In genomic region chr12:117843302-117844074, GRCm38 (mm10) we compare ENCODE assay signal across 8 mouse cellular contexts. TPM values are rescaled to one million over a fixed set of nuclear protein-coding genes. Genes with fewer than 3 reads are reported as not detected.
DNase-seq lines count a peak whose midpoint lies in the region; ATAC-seq and TF ChIP-seq lines count a peak whose summit lies in the region.

No protein-coding gene starts in this region.

- peaks cover 5% of the 10 kb centered on the region for H3K79me3 ChIP-seq in C2C12 (ENCODE audit: low read depth)

- peak; percentile 76 for DNase-seq in kidney, postnatal 10 days
- DNase-seq in liver, embryonic 13.5 days, result peak; percentile 48
- peak; percentile 80 for DNase-seq in naive thymus-derived CD4-positive, alpha-beta T cell, adult 2 months (ENCODE audit: low read depth)

- peak overlapping the region; percentile 85 for H3K4me2 ChIP-seq in embryonic facial prominence, embryonic 13.5 days
- H3K4me2 ChIP-seq in heart, embryonic 14.5 days (ENCODE audit: low read length), result peak overlapping the region; percentile 72
- H3K4me2 ChIP-seq in liver, embryonic 13.5 days, result peak overlapping the region; percentile 92
- H3K4me2 ChIP-seq in stomach, embryonic 14.5 days (replicated peaks; ENCODE audit: low read depth, low read length), result peak overlapping the region; percentile 75

- peaks cover 33% of the 10 kb centered on the region for H3K79me2 ChIP-seq in C2C12 (ENCODE audit: control insufficient read depth, insufficient read depth)

- TF ChIP-seq CTCF in C2C12 (IDR thresholded peaks at IDR 0.05; ENCODE audit: control insufficient read depth, insufficient read depth, insufficient read length), result no peak
- TF ChIP-seq CTCF in bone marrow, adult 2 months (IDR thresholded peaks at IDR 0.05; ENCODE audit: control insufficient read depth, insufficient read depth, low read length), result no peak

- peak; percentile 91 for ATAC-seq in embryonic facial prominence, embryonic 13.5 days (ENCODE audit: insufficient number of reproducible peaks, insufficient read depth, low FRiP score, low TSS enrichment, low read depth)
- ATAC-seq in heart, embryonic 14.5 days (ENCODE audit: insufficient number of reproducible peaks, insufficient read depth, low FRiP score, low read depth), result peak; percentile 89
- ATAC-seq in liver, embryonic 13.5 days (ENCODE audit: low read depth), result peak; percentile 90
- peak; percentile 93 for ATAC-seq in stomach, embryonic 14.5 days (ENCODE audit: insufficient number of reproducible peaks, insufficient read depth, low FRiP score, low read depth)

- peak overlapping the region; percentile 96 for H3K27ac ChIP-seq in bone marrow, adult 2 months (ENCODE audit: control insufficient read depth, insufficient read depth, low read depth, low read length, poor library complexity)
- peak overlapping the region; percentile 82 for H3K27ac ChIP-seq in embryonic facial prominence, embryonic 13.5 days
- H3K27ac ChIP-seq in heart, embryonic 14.5 days (replicated peaks in 1 of 2; ENCODE audit: control insufficient read depth in 1 of 2, insufficient read depth in 1 of 2, low read depth in 2 of 2, low read length in 2 of 2), result peak overlapping the region; percentile 35 to 52; a peak in 3 of 4 replicates
- H3K27ac ChIP-seq in liver, embryonic 13.5 days, result peak overlapping the region; percentile 63
- peak overlapping the region; percentile 69 for H3K27ac ChIP-seq in stomach, embryonic 14.5 days (ENCODE audit: low read length)

- H3K4me3 ChIP-seq in C2C12 (ENCODE audit: insufficient read depth, poor library complexity, severe bottlenecking), result peak overlapping the region; percentile 55
- H3K4me3 ChIP-seq in bone marrow, adult 2 months (replicated peaks; ENCODE audit: control insufficient read depth, low read depth, low read length), result peak overlapping the region; percentile 63
- peak overlapping the region; percentile 86 for H3K4me3 ChIP-seq in embryonic facial prominence, embryonic 13.5 days
- peak overlapping the region; percentile 65 to 72 for H3K4me3 ChIP-seq in heart, embryonic 14.5 days (ENCODE audit: control insufficient read depth in 1 of 2, insufficient read depth in 1 of 2, low read depth in 1 of 2, low read length in 2 of 2)
- peak overlapping the region; percentile 84 for H3K4me3 ChIP-seq in liver, embryonic 13.5 days (replicated peaks)
- peak overlapping the region; percentile 80 for H3K4me3 ChIP-seq in stomach, embryonic 14.5 days (ENCODE audit: low read depth, low read length)

- peak overlapping the region; percentile 86 for H3ac ChIP-seq in C2C12 (ENCODE audit: control insufficient read depth, insufficient read length, low read depth)

- WGBS in bone marrow, adult 2 months, result under 1% methylated on average over 75 of the region's 75 CpGs
- WGBS in embryonic facial prominence, embryonic 13.5 days, result under 1% methylated on average over 75 of the region's 75 CpGs
- under 1% methylated on average over 75 of the region's 75 CpGs for WGBS in heart, embryonic 14.5 days
- WGBS in liver, embryonic 13.5 days (ENCODE audit: insufficient replicate concordance), result under 1% methylated on average over 71 of the region's 75 CpGs
- 1% methylated on average over 75 of the region's 75 CpGs for WGBS in stomach, embryonic 14.5 days

- no peaks in the 10 kb centered on the region for H3K27me3 ChIP-seq in C2C12 (ENCODE audit: control insufficient read depth, insufficient read depth, insufficient read length)
- H3K27me3 ChIP-seq in embryonic facial prominence, embryonic 13.5 days, result no peaks in the 10 kb centered on the region
- H3K27me3 ChIP-seq in heart, embryonic 14.5 days (ENCODE audit: control insufficient read depth, insufficient read depth, low read length), result no peaks in the 10 kb centered on the region
- no peaks in the 10 kb centered on the region for H3K27me3 ChIP-seq in liver, embryonic 13.5 days
- H3K27me3 ChIP-seq in stomach, embryonic 14.5 days (ENCODE audit: control insufficient read depth, insufficient read depth, low read length), result no peaks in the 10 kb centered on the region

- peak overlapping the region; percentile 92 for H3K9ac ChIP-seq in embryonic facial prominence, embryonic 13.5 days
- peak overlapping the region; percentile 90 for H3K9ac ChIP-seq in heart, embryonic 14.5 days (ENCODE audit: low read length)
- peak overlapping the region; percentile 84 for H3K9ac ChIP-seq in liver, embryonic 13.5 days
- H3K9ac ChIP-seq in stomach, embryonic 14.5 days (replicated peaks; ENCODE audit: low read depth, low read length), result peak overlapping the region; percentile 70

- H3K36me3 ChIP-seq in C2C12 (ENCODE audit: control insufficient read depth, insufficient read depth), result no peaks in the 10 kb centered on the region
- no peaks in the 10 kb centered on the region for H3K36me3 ChIP-seq in embryonic facial prominence, embryonic 13.5 days
- H3K36me3 ChIP-seq in heart, embryonic 14.5 days (ENCODE audit: control insufficient read depth, insufficient read depth, low read length), result no peaks in the 10 kb centered on the region
- H3K36me3 ChIP-seq in liver, embryonic 13.5 days, result 0 out of 2 replicates have a peak, but pooled peaks cover under 1% of the 10 kb centered on the region
- H3K36me3 ChIP-seq in stomach, embryonic 14.5 days (ENCODE audit: control insufficient read depth, insufficient read depth, low read length), result no peaks in the 10 kb centered on the region

- H3K9me3 ChIP-seq in embryonic facial prominence, embryonic 13.5 days, result no peaks in the 10 kb centered on the region
- no peaks in the 10 kb centered on the region for H3K9me3 ChIP-seq in heart, embryonic 14.5 days (ENCODE audit: control insufficient read depth, low read length)
- no peaks in the 10 kb centered on the region for H3K9me3 ChIP-seq in liver, embryonic 13.5 days (replicated peaks)
- no peaks in the 10 kb centered on the region for H3K9me3 ChIP-seq in stomach, embryonic 14.5 days (ENCODE audit: control insufficient read depth, low read depth, low read length)

- peaks cover 2% of the 10 kb centered on the region; the same call in 1 of the 2 replicates for H3K4me1 ChIP-seq in bone marrow, adult 2 months (ENCODE audit: control insufficient read depth, insufficient read depth, low read length)
- peaks cover 15% of the 10 kb centered on the region for H3K4me1 ChIP-seq in embryonic facial prominence, embryonic 13.5 days
- H3K4me1 ChIP-seq in heart, embryonic 14.5 days (ENCODE audit: control insufficient read depth in 2 of 2, insufficient read depth in 2 of 2, low read length in 2 of 2), result peaks cover 0 to 13% of the 10 kb centered on the region in 2 experiments; a peak in 3 of 4 replicates
- peaks cover 20% of the 10 kb centered on the region for H3K4me1 ChIP-seq in liver, embryonic 13.5 days (replicated peaks)
- 0 out of 2 replicates have a peak, but pooled peaks cover 3% of the 10 kb centered on the region for H3K4me1 ChIP-seq in stomach, embryonic 14.5 days (ENCODE audit: control insufficient read depth, insufficient read depth, low read length)

- peak; percentile 41; the same call in 1 of the 2 replicates for TF ChIP-seq POLR2A in bone marrow, adult 2 months (IDR thresholded peaks at IDR 0.05; ENCODE audit: borderline replicate concordance, control insufficient read depth, low read depth, low read length)

TF ChIP-seq in C2C12, 6 proteins besides CTCF, POLR2A, EP300 and RAD21:
- TF ChIP-seq MAX (IDR thresholded peaks at IDR 0.05), result peak; percentile 77
- no peak for TF ChIP-seq FOSL1 (IDR thresholded peaks at IDR 0.05; ENCODE audit: insufficient read depth, low read length, poor library complexity, severe bottlenecking)
TF ChIP-seq in C2C12: peak in this region for 1.

RNA-seq across cellular contexts. Expression of gene Cdca7l, which starts 39.4 kb away (rescaled TPM):
- 13.7 TPM for polyA plus RNA-seq in C2C12 (2012; fragmentation: generic; extraction: Trizol)
- 9.5 and 9.8 TPM in 2 replicates for polyA plus RNA-seq in bone marrow, adult 2 months (2011; ENCODE audit: insufficient read depth, insufficient read length, low replicate concordance, missing spikeins)
- polyA plus RNA-seq in embryonic facial prominence, embryonic 13.5 days (2015; fragmentation: Nextera tagmentation; extraction: Ambion mirVana), result 32.9 and 39.0 TPM in 2 replicates
- 9.7 and 10.1 TPM in 2 replicates for polyA plus RNA-seq in heart, embryonic 14.5 days (2014; fragmentation: Nextera tagmentation; extraction: Ambion mirVana)
- polyA plus RNA-seq in liver, embryonic 13.5 days (2015; fragmentation: Nextera tagmentation; extraction: Ambion mirVana), result 25.0 and 30.5 TPM in 2 replicates
- 49.0 and 51.1 TPM in 2 replicates for polyA plus RNA-seq in stomach, embryonic 14.5 days (2014; fragmentation: Nextera tagmentation; extraction: Ambion mirVana)

Comparison
In these comparisons a context has a peak if more than half of its experiments do, and no peak if none do; other contexts are left out.
1. Peak in every context shown above with its lines: DNase-seq, ATAC-seq, H3K4me3 ChIP-seq and H3K27ac ChIP-seq.
2. H3K27ac ChIP-seq: peak in every context shown above with its lines; median percentile 96 in bone marrow, adult 2 months; 82 in embryonic facial prominence, embryonic 13.5 days; 69 in stomach, embryonic 14.5 days; 63 in liver, embryonic 13.5 days; 44 in heart, embryonic 14.5 days.